Mouse (Mus musculus) ovary, postnatal 10 days (tissue): ENCODE measurements around the gene Gm11084.
"Not testable (repeated sequence)": the region's sequence is repeated elsewhere in the genome, so short reads cannot be mapped to it uniquely, and the experiment has no call there.

Source experiments
- DNase-seq: peaks from one replicate; pipeline ENCODE4 v3.0.0; 2022; ENCODE audit warnings: low spot score

The Gm11084 gene

DNA sequence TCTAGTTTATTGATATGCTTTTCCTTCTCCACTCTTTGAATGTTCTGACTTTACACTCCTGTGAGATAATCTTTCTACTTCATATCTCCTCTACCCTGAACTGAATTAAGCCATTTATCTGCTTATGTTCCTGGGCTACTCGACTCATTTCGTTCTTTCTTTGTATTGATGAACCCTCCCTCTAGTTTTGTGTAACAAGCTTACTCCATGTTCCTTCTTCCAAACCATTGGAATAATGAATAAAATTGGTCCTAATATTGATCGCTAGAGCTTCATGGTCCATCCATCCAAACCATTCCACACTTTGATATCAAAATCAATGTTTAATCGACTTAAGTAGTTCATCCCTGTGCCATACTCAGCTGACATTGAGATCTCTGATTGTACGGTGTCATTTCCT is at the start of gene Gm11084:
Gene Gm11084 (minus strand): TSS at position 101 of the 400 bp plus-strand sequence.
- DNase-seq: no peak

GRCm38 (mm10) chr2:73031061-73032055 is 44.8 kb upstream of the Gm11084 start:
- no peak for DNase-seq

DNA sequence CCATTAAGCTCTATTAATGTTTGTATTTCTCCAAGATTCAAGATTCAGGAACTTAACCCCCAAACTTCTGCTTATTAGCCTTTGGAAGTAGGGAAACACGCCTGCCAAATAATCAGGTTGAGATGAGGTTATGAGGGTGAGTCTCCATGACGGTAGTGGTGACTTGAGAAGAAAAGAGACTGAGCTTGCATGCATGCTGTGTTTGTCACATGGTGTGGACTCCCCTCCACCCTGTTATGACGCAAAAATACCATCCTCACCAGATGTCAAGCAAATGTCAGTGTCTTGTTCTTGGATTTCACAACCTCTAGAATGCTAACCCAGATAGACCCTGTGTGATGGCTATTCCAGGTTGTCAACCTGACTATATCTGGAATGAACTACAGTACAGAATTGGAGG is 43.3 kb upstream of the Gm11084 start:
- no peak for DNase-seq

- no peak for DNase-seq
These were observed 41.5 kb upstream of the Gm11084 start for GRCm38 (mm10) chr2:73028019-73028418.

DNA sequence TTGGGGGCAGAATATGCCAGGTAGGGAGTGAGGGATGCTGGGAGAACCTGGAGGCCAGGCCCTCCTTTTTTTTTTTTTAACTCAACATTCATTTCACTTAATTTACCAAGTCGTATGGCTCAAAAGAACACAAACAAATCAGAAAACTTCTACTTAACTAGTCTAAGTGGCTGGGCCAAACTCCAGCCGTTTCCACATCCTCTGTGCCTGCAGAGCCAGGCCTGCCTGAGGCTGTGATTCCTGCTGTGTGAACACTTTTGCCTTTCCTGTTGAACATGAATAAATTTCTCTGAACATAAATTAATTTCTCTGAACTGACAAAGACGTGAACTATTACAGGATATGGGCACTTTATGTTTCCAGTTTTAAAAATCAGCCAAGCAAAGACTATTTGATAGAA is 40.6 kb upstream of the Gm11084 start:
- no peak for DNase-seq

DNA sequence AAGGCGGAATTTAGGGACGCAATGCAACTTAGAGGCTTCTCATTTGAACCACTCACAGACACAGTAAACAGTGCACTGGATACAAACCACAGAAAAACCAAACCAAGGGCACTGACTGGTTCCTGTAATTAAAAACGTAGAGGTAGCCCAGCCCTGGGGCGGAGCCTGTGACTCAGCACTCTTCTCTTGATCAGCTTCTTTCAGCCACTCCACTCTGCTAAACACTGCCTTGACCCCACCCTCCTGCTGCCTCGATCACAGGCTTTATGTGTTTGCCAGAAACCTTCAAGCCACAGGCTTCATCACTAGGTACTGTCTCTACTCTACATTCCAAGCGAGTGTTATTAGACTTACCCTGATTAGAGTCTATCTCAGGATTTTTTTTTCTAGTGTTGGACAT is 37.3 kb upstream of the Gm11084 start:
- no peak for DNase-seq

DNA sequence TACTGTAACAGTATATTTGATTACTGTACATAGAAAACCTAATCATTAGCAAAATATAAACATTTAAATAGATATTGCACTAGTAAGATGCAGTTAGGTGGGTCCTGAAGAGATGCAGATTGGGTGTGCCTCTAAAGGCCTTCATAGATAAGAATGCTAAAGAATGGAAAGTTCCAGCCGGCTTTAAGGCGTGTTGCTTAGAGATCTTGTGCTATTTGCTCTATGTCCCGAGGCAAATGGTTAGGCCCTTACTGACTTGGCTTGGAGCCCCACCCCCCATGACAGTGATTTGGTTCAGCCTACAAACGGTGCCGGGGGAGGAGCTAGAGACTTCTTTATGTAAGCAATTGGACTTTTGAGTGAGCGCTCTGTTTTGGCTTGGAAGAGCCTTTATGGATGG is 34.5 kb upstream of the Gm11084 start:
- DNase-seq: no peak

DNA sequence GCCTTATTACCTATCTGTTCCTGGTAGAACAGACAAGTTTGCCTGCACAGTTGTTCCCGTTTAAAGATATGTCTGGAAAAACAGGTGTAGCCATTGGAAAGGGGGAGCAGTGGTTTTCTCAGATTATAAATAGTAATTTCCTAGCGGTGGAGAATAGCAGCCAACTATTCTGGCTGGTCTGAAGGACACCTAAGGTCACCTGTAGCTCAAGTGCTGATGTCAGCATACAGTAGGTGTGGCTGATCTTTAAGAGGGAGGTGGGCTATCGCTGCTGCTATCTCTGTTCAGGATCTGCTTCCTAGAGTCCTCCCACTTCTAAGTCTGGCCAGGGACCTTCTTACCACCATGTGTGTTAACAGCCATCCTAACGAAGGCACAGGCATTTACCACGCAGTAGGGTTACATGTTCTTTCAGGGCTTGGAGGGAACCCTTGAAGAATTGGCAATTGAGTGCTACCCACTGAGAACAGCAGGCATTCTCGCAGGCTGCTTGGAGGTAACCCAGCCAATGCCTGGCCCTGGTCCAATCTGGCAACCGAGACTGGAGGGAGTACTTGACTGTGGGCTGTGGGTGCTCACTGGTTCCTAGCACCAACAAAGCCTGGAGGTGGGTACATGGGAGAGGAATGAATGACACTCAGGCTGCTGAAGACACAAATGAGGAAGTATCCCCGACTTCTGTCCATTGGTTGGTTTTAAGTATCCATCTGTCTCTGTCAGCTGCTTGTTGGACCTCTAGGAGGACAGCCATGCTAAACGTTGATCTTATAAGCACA is 33.0 kb upstream of the Gm11084 start:
- DNase-seq: peak; percentile 37

GRCm38 (mm10) chr2:73014063-73014462 is 27.5 kb upstream of the Gm11084 start:
- DNase-seq: not testable (repeated sequence)

GRCm38 (mm10) chr2:73012636-73013035 is 26.1 kb upstream of the Gm11084 start:
- DNase-seq: no peak

DNA sequence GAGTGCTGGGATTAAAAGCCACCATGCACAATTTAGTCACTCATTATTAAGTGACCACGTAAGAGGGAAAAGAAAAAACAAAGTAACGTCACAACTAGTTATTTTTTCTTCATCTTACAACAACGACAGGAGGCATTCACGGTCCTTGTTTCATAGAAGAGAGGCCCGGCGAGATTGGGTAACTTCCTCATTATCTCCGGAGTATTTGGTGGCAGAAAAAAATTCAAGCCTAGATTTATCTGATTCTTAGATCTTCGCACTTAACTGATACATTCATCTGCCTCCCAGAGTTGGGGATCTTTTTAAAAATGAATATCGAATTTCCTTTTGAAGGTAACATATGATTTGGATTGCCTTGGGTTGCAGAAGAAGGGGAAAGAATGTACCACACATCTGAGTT is 21.0 kb upstream of the Gm11084 start:
- DNase-seq: no peak

DNA sequence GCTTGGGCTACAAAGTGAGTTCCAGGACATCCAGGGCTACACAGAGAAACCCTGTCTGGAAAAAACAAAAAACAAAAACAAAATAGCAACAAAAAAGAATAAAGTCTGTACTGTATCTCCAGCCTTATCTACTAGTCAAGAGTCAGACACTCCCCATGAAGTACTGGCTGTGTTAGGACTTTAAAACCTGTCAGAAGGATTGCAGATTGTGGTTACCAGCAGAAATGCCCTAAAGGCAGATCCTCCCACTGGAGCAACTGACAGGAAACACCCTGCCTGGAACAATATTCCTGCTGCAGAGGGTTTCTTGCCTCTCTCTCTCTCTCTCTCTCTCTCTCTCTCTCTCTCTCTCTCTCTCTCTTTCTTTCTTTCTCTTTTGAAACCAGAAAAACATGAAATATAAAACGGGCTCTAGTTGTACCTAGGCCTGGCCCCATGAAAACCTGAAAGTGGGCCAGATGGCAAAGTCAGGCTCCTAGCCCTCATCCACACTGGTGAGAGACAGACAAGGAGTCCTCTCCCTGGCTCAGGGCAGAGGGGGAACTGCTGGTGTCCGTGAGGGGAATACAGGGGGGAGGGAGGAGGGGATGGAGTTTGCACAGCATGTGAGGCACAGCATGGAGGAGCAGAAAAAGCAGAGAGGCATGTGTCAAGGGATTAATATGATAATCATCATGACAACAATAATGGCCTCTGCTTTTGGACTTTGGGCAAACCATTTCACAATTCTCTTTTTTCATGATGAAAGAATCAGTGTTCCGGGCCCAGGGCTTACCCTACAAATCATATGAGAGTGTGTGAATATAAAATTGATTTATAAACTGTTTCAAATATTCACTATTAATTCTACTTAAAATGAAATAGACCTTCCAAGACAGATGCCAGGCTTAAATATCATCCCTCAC is 19.3 kb upstream of the Gm11084 start:
- no peak for DNase-seq

GRCm38 (mm10) chr2:73003751-73004717 is 17.5 kb upstream of the Gm11084 start:
- DNase-seq: peak; percentile 63

GRCm38 (mm10) chr2:73003049-73003448 is 16.5 kb upstream of the Gm11084 start:
- no peak for DNase-seq

DNA sequence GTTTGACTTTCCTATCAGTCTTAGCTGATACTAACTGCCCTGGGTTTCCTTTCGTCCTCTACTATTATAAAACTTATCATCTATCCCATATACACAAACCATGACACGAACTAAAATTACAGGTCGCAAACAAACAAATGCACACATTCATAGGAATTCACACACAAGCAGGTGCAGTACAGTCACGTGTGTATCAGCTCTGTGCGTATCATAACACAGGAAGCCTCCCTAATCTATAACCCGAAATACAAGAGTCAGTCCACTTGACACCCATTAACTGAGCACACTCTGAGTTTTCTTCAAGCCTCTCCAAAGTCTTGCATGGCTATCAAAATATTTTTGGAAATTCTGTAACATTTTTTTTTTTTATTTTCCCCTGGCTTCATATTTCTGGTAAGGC is 15.9 kb upstream of the Gm11084 start:
- DNase-seq: no peak

DNA sequence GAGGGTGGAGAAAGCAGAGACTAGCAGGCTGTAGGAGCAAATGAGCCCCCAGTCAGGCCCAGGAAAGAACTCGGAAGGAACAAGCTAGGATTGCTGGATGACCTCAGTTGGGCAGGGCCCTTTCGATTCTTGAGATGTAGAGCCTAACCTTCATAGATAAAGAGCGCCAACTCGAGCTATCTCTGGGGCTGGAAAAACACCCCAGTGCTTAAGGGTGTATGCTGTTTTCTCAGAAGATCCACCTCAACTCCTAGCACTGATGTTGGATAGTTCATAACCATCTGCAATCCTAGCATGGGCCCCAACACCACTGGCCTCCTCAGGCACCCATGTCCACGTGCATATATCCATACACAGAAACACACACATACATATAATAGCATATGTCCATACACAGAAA is 15.5 kb upstream of the Gm11084 start:
- no peak for DNase-seq

DNA sequence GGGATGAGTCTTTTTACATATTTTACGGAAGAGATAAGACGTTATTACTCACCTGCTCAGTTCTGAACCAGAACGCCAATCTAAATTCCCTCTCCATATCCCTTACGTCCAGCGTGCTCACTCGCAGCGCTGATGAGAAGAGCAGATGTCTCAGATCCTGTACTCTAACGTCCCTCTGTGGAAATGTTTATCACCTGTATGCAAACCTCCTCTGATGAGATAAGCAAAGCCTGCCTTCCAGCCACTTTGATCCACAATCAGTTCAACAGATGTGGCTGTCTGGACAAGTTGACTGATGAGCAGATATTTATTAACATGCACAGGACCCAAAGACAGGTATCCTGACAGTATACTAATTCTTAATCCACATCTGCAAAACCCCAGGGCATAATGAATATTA is 13.7 kb upstream of the Gm11084 start:
- no peak for DNase-seq

- DNase-seq: no peak
These were observed 11.1 kb upstream of the Gm11084 start for GRCm38 (mm10) chr2:72997586-72997985.

GRCm38 (mm10) chr2:72996808-72997378 is 10.4 kb upstream of the Gm11084 start:
- DNase-seq: no peak

DNA sequence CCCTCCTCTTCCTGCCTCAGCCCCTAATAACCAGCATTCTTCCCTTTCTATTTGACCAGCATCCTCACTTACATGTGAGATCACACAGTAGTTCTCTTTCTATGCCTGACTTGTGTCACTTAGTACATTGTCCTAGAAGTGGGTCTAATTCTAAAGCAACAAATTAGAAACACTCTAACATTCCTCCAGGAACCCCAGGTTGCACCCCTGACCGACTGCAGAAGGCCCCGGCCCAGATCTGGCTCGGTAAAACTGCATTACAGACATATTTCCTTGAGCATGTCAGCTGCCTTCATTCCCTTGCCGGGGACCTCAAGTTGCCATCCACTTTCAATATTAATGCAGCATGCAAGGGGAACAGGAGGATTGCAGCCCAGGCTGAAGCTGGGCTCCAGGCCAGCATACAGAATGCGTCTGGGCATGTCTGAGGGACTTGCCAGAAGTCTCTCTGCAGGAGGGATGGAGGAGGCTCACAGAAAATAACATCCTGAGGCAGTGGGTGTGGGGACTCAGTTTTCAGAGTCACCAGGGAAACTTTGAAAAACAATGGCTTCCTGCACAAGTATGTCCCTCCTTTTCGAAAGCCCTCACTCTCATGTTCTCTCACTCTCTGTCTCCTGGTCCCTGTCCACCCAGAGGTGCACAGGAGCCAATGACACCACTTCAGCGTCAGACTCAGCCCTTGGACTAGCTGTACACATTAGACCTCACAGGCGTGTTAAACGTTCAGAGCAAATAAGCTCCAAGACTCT is 9.0 kb upstream of the Gm11084 start:
- DNase-seq: peak; percentile 36
